Mouse (Mus musculus) right cerebral cortex, postnatal 36 days (tissue): ENCODE results near the gene Prr23a1.

Source experiments
- DNase-seq, 2 experiments: peaks; one replicate each; pipeline ENCODE4 v3.0.0; 2022; ENCODE audit warnings: low spot score in 2 of 2, mixed read lengths in 1 of 2

Prr23a1 gene

GRCm38 (mm10) chr9:98842117-98842516 lies at the start of gene Prr23a1:
TSS of gene Prr23a1 (plus strand) at chr9:98842503.
- no peak for DNase-seq

- no peak for DNase-seq
Measured at GRCm38 (mm10) chr9:98799021-98799420, 43.3 kb upstream of the Prr23a1 start.

GRCm38 (mm10) chr9:98803971-98804370 lies 38.3 kb upstream of the Prr23a1 start:
- no peak for DNase-seq

GRCm38 (mm10) chr9:98805511-98805910 lies 36.8 kb upstream of the Prr23a1 start:
- DNase-seq: no peak

- DNase-seq: no peak
Measured at GRCm38 (mm10) chr9:98805934-98806333, 36.4 kb upstream of the Prr23a1 start.

- no peak for DNase-seq
Measured at GRCm38 (mm10) chr9:98807631-98808030, 34.7 kb upstream of the Prr23a1 start.

GRCm38 (mm10) chr9:98809526-98809925 lies 32.8 kb upstream of the Prr23a1 start:
- peak; percentile 9 to 12 for DNase-seq

- DNase-seq: no peak
Measured at GRCm38 (mm10) chr9:98816066-98816465, 26.2 kb upstream of the Prr23a1 start.

- DNase-seq: no peak
Measured at GRCm38 (mm10) chr9:98817592-98817991, 24.7 kb upstream of the Prr23a1 start.

- no peak for DNase-seq
Measured at GRCm38 (mm10) chr9:98818971-98819370, 23.3 kb upstream of the Prr23a1 start.

GRCm38 (mm10) chr9:98819481-98819880 lies 22.8 kb upstream of the Prr23a1 start:
- no peak for DNase-seq

- no peak for DNase-seq
Measured at GRCm38 (mm10) chr9:98820461-98820860, 21.8 kb upstream of the Prr23a1 start.

GRCm38 (mm10) chr9:98821067-98821466 lies 21.2 kb upstream of the Prr23a1 start:
- no peak for DNase-seq

- no peak for DNase-seq
Measured at GRCm38 (mm10) chr9:98823805-98824204, 18.5 kb upstream of the Prr23a1 start.

GRCm38 (mm10) chr9:98829508-98829907 lies 12.8 kb upstream of the Prr23a1 start:
- no peak for DNase-seq

- no peak for DNase-seq
Measured at GRCm38 (mm10) chr9:98837537-98838074, 4.7 kb upstream of the Prr23a1 start.

GRCm38 (mm10) chr9:98856210-98856609 lies 13.9 kb downstream of the Prr23a1 start, which contains the start of gene Prr23a2:
TSS of gene Prr23a2 (plus strand) at chr9:98856494.
- DNase-seq: no peak

GRCm38 (mm10) chr9:98863463-98863862 lies 21.2 kb downstream of the Prr23a1 start:
- DNase-seq: no peak

- no peak for DNase-seq
Measured at GRCm38 (mm10) chr9:98864571-98864970, 22.3 kb downstream of the Prr23a1 start, which contains the start of gene Prr23a3. TSS of gene Prr23a3 (plus strand) at chr9:98864767.
